Mouse (Mus musculus): ENCODE results near the gene Spaar.

Gene Spaar

DNA sequence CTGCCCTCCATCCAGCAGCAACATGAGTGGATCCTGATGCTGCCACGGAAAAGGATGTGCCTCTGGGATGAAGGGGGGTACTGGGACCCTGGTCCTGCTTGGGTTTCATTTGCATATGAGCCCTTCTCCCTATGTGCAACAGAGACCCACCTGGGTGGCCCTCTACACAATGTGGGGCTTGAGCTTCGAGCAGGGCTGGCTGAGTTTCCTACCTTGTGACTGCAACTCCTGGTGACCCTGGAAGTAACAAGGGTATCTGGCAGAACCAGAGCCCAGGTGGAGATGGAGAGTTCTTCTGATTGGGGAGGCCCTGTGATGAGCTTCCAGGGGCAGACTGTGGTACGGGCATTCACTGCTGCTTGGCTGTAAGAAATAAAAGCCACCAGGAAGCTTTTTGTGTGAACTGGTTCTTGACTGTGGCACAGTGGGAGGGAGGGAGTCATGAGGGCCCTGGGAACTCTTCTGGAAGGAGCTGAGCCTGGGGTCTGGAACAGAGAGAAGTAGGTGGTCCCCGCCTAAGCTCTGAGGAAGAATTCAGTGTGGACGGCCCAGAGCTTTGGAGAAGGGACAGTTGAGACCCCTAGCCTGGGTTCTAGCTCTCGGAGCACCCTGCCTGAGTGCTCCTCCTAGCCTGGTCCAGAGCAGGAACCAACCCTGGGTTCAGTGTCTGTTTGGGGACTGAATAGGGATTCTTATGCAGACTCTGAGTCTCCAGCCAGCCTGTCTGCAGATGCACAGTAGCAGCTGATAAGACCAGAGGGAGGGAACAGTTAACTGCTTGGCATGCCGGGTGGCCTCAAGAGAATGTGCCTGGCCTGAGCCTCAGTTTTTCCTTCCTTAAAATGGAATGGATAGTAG lies 1.9 kb upstream of the Spaar start:
- DNase-seq (ENCODE audit: inconsistent age in 2 of 2, low spot score in 1 of 2): no peak

GRCm38 (mm10) chr4:43728576-43728954 lies 1.3 kb upstream of the Spaar start:
- peak; percentile 86 to 90 for DNase-seq (ENCODE audit: inconsistent age in 2 of 2, low spot score in 1 of 2)

DNA sequence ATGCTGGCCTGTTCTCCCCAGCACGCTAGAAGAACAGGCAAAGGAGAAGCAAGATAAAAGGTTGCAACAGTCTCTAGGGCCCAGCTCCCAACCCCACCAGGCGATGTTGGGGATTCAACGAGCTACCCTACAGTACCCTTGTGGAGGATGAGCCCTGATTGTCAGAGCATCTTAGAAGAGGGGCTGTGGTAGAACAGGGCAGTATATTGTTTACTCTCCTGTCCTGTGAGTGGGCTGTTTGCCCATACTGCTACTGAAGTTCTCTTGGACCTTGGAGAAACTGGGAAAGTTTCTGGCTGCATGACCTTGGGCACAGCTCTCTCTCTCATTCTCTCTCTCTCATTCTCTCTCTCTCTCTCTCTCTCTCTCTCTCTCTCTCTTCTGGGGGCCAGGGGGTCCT lies 708 bp upstream of the Spaar start:
- no peak for DNase-seq (ENCODE audit: inconsistent age in 2 of 2, low spot score in 1 of 2)

- DNase-seq (ENCODE audit: inconsistent age in 2 of 2, low spot score in 1 of 2): no peak
These were observed 990 bp downstream of the Spaar start for GRCm38 (mm10) chr4:43730750-43731297.

DNA sequence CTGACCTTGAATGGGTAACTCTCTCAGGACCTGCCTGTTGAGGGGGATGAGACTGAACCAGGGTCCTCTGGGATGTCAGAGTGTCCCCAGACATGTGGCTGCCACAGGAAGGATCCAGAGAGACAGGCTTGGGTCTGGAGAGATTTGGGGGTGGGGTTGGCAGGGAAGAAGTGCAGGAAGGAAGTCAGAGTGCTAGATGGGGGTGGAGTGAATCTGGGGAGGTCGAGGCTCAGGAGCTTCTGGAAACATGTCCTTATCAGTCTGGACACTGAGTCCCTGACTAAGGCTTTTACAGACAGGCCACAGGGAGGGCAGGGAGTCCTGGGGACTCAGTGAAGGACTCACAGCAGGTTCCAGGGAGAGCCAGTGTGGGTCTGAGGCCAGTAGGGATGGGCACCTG lies 2.3 kb downstream of the Spaar start:
- no peak for DNase-seq (ENCODE audit: inconsistent age in 2 of 2, low spot score in 1 of 2)

- peak; percentile 40 to 48 for DNase-seq (ENCODE audit: inconsistent age in 2 of 2, low spot score in 1 of 2)
These were observed 3.4 kb downstream of the Spaar start for GRCm38 (mm10) chr4:43733186-43733585.

GRCm38 (mm10) chr4:43737144-43737543 lies 7.3 kb downstream of the Spaar start:
- DNase-seq (ENCODE audit: inconsistent age in 2 of 2, low spot score in 1 of 2): no peak

DNA sequence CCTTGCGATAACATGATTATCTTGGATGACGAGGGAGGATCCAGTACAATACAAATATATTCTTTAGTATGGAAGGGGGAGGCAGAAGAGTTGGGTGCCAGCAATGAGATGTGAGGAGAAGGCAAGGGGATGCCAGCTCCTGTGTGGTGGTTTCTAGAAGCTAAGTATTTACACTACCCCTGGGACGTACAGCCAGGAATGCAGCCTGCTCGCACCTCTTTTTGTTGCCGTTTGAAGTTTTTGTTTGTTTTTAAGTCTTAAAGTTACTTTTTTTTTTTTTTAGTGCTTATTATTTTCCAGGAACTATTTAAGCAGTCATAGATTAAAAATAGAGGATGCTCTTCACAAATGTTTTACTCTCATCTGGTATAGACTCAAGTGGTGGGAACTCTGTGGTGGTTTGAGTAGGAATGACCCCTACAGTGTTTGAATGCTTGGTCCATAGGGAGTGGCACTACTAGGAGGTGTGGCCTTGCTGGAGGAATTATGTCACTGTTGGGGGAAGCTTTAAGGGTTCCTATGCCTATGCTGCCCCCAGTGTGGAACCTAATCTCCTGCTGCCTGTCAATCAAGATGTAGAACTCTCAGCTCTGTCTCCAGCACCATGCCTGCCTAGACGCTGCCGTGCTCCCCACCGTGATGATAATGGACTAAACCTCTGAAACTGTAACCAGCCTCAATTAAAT lies 9.3 kb downstream of the Spaar start:
- no peak for DNase-seq (ENCODE audit: inconsistent age in 2 of 2, low spot score in 1 of 2)

GRCm38 (mm10) chr4:43741526-43741925 lies 11.7 kb downstream of the Spaar start:
- no peak for DNase-seq (ENCODE audit: inconsistent age in 2 of 2, low spot score in 1 of 2)

GRCm38 (mm10) chr4:43742637-43743036 lies 12.8 kb downstream of the Spaar start:
- DNase-seq (ENCODE audit: inconsistent age in 2 of 2, low spot score in 1 of 2): no peak

DNA sequence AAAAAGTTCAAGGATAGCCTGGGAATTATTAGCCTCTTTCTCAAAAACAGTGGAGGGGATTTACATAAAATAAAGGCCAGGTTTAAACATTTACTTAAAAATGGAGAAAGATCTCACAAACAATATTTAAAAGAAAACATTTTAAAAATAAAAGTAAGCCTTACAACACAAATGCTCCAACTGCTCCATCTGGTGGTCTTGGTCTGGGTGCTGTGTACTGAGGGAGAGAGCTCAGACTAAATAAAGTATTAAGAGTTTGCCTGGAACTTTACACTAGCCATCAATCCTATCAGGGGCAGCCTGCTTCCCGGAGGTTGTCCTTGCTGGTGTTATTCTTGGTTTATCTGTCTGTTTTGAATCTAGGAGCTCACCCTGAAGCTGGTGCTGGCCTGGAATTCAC lies 13.3 kb downstream of the Spaar start:
- DNase-seq (ENCODE audit: inconsistent age in 2 of 2, low spot score in 1 of 2): no peak

DNA sequence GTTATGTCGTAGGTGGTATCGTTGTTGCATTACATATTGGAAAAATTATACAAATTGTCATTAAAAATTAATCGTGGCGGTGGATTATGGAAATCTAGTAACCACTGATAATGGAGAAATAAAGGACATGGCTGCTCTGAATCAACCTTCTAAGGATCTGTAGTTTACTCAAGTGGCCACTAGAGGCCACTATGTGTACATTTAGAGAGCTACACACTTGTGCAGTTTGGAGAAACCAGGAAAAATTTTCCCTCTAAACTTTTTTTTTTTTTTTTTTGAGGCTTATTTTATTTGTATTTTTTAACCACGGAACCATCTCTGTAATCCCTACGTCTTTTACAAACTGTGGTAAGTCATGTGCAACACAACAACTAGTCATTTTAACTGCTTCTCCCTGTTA lies 15.4 kb downstream of the Spaar start:
- peak in 1 of 2 experiments; percentile 61 for DNase-seq (ENCODE audit: inconsistent age in 2 of 2, low spot score in 1 of 2)

- no peak for DNase-seq (ENCODE audit: inconsistent age in 2 of 2, low spot score in 1 of 2)
These were observed 27.4 kb downstream of the Spaar start for GRCm38 (mm10) chr4:43757213-43757612.

- DNase-seq (ENCODE audit: inconsistent age in 2 of 2, low spot score in 1 of 2): no peak
These were observed 30.0 kb downstream of the Spaar start for GRCm38 (mm10) chr4:43759571-43760418.

- peak; percentile 46 to 80 for DNase-seq (ENCODE audit: inconsistent age in 2 of 2, low spot score in 1 of 2)
These were observed 30.6 kb downstream of the Spaar start for GRCm38 (mm10) chr4:43760460-43760859.

- DNase-seq (ENCODE audit: inconsistent age in 2 of 2, low spot score in 1 of 2): no peak
These were observed 31.5 kb downstream of the Spaar start for GRCm38 (mm10) chr4:43761336-43761735.

GRCm38 (mm10) chr4:43763410-43763809 lies 33.6 kb downstream of the Spaar start:
- DNase-seq (ENCODE audit: inconsistent age in 2 of 2, low spot score in 1 of 2): peak; percentile 45 to 84

DNA sequence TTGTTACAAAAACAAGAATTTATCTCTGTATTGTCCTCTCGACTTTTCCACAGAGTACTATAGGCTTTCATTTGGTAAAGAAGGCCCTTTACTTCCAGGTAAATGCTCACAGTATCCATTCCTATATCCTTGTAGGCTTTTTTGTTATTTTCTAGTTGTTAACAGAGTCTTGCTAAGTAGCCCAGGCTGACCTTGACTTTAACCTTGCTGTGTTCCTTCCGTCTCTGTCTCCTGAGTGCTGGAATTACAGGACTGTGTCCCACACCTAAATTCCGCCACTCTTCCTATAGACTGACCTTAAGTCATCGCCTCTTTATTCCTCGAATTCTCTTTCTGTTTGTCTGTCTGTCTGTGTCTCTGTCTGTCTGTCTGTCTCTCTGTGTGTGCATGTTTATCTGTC lies 38.5 kb downstream of the Spaar start:
- no peak for DNase-seq (ENCODE audit: inconsistent age in 2 of 2, low spot score in 1 of 2)

GRCm38 (mm10) chr4:43769374-43769773 lies 39.5 kb downstream of the Spaar start:
- DNase-seq (ENCODE audit: inconsistent age in 2 of 2, low spot score in 1 of 2): no peak

- no peak for DNase-seq (ENCODE audit: inconsistent age in 2 of 2, low spot score in 1 of 2)
These were observed 41.1 kb downstream of the Spaar start, which contains the start of gene Olfr159 for GRCm38 (mm10) chr4:43770909-43771308. TSS of gene Olfr159 (minus strand) at chr4:43771009.

DNA sequence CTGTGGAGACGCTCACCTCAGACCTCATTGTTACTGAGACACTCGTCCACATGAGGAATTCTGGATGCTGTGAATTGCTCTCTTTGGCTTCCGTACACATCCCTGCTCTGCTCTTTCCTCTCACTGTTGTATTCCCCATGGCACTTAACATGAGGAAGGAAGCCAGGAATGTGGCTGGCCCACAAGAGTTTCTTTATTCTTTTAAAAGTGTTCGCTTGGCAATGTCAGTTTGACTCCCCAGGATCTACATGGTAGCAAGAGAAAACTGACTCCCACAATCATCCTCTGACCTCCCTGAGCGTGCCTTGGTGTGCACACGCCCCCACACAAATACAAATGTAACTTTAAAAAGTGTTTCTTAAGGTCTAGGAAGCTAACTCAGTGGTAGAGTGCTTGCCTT lies 41.8 kb downstream of the Spaar start:
- no peak for DNase-seq (ENCODE audit: inconsistent age in 2 of 2, low spot score in 1 of 2)

All from adrenal gland, adult (tissue).